Mouse (Mus musculus): ENCODE results near the gene Wnk4. TPM values are rescaled to one million over a fixed set of nuclear protein-coding genes. Genes with fewer than 3 reads are reported as not detected.
A peak's percentile ranks its signal among the peaks of the same experiment; 100 is the strongest.

The Wnk4 gene
- polyA plus RNA-seq, 2 experiments, result 5.3 to 6.4 TPM

- TF ChIP-seq EP300 (IDR thresholded peaks at IDR 0.05; ENCODE audit: low read depth) (0 out of 2 replicates have a peak, but pooled peaks have one; percentile 2), CTCF (IDR thresholded peaks at IDR 0.05; ENCODE audit: low read depth) (peak; percentile 98)
- DNase-seq (ENCODE audit: low read depth in 3 of 3, low spot score in 3 of 3) (peak; percentile 91 to 94 (median 93)), ATAC-seq (ENCODE audit: insufficient read depth) (peak; percentile 96)
- Histone ChIP-seq H3K27ac (peak within 1 kb of the TSS; percentile 56), H3K4me3 (ENCODE audit: insufficient read depth in 1 of 2, low read depth in 2 of 2, low read length in 2 of 2) (peak within 1 kb of the TSS; percentile 72 to 90), H3K9ac (replicated peaks) (peak within 1 kb of the TSS; percentile 94), H3K36me3 (replicated peaks; ENCODE audit: control insufficient read depth, insufficient read depth, low read depth) (peaks cover 29% of the 10 kb centered on the region), H3K9me3 (ENCODE audit: control insufficient read depth, low read length) (no peaks in the 10 kb centered on the region), H3K4me2 (ENCODE audit: low read depth) (peak within 1 kb of the TSS; percentile 73), H3K4me1 (replicated peaks; ENCODE audit: control insufficient read depth in 2 of 2, insufficient read depth in 2 of 2, low read length in 1 of 2) (peaks cover 12 to 16% of the 10 kb centered on the region in 2 experiments), H3K27me3 (ENCODE audit: control insufficient read depth, insufficient read depth, low read length) (no peaks in the 10 kb centered on the region)
- 6% methylated on average over 39 of the region's 39 CpGs for WGBS (ENCODE audit: insufficient replicate concordance)
Measured at GRCm38 (mm10) chr11:101302004-101302798, 41.8 kb downstream of the Wnk4 start, which contains the start of gene Becn1. Gene Becn1 (minus strand): TSS chr11:101302286.

- TF ChIP-seq CTCF (IDR thresholded peaks at IDR 0.05; ENCODE audit: low read depth) (no peak), EP300 (IDR thresholded peaks at IDR 0.05; ENCODE audit: low read depth) (no peak)
- Histone ChIP-seq H3K27ac (no peak overlapping the region), H3K4me3 (ENCODE audit: insufficient read depth in 1 of 2, low read depth in 2 of 2, low read length in 2 of 2) (no peak overlapping the region), H3K4me1 (replicated peaks; ENCODE audit: control insufficient read depth in 2 of 2, insufficient read depth in 2 of 2, low read length in 1 of 2) (peaks cover 0 to 5% of the 10 kb centered on the region in 2 experiments; a peak in 1 of 4 replicates), H3K36me3 (replicated peaks; ENCODE audit: control insufficient read depth, insufficient read depth, low read depth) (no peaks in the 10 kb centered on the region), H3K27me3 (ENCODE audit: control insufficient read depth, insufficient read depth, low read length) (no peaks in the 10 kb centered on the region), H3K4me2 (ENCODE audit: low read depth) (no peak overlapping the region), H3K9me3 (ENCODE audit: control insufficient read depth, low read length) (no peaks in the 10 kb centered on the region), H3K9ac (replicated peaks) (no peak overlapping the region)
- 32% methylated on average over 5 of the region's 5 CpGs for WGBS (ENCODE audit: insufficient replicate concordance)
- no peak for ATAC-seq (ENCODE audit: insufficient read depth)
- DNase-seq (ENCODE audit: low read depth in 3 of 3, low spot score in 3 of 3), result no peak
Measured at GRCm38 (mm10) chr11:101307744-101308143, 47.4 kb downstream of the Wnk4 start.

GRCm38 (mm10) chr11:101311083-101311482 is 50.7 kb downstream of the Wnk4 start:
- no peak overlapping the region for H3K4me2 ChIP-seq (ENCODE audit: low read depth)
- no peak for TF ChIP-seq CTCF (IDR thresholded peaks at IDR 0.05; ENCODE audit: low read depth)
- no peak for TF ChIP-seq EP300 (IDR thresholded peaks at IDR 0.05; ENCODE audit: low read depth)
- no peak overlapping the region for H3K4me3 ChIP-seq (ENCODE audit: insufficient read depth in 1 of 2, low read depth in 2 of 2, low read length in 2 of 2)
- no peaks in the 10 kb centered on the region for H3K36me3 ChIP-seq (replicated peaks; ENCODE audit: control insufficient read depth, insufficient read depth, low read depth)
- no peak overlapping the region for H3K9ac ChIP-seq (replicated peaks)
- 57% methylated on average over 3 of the region's 3 CpGs for WGBS (ENCODE audit: insufficient replicate concordance)
- H3K27me3 ChIP-seq (ENCODE audit: control insufficient read depth, insufficient read depth, low read length), result no peaks in the 10 kb centered on the region
- ATAC-seq (ENCODE audit: insufficient read depth) (no peak), DNase-seq (ENCODE audit: low read depth in 3 of 3, low spot score in 3 of 3) (no peak)
- peaks cover 18 to 20% of the 10 kb centered on the region in 2 experiments for H3K4me1 ChIP-seq (replicated peaks; ENCODE audit: control insufficient read depth in 2 of 2, insufficient read depth in 2 of 2, low read length in 1 of 2)
- H3K9me3 ChIP-seq (ENCODE audit: control insufficient read depth, low read length), result no peaks in the 10 kb centered on the region
- H3K27ac ChIP-seq, result no peak overlapping the region

GRCm38 (mm10) chr11:101312150-101312549 is 51.8 kb downstream of the Wnk4 start:
- Histone ChIP-seq H3K4me3 (ENCODE audit: insufficient read depth in 1 of 2, low read depth in 2 of 2, low read length in 2 of 2) (no peak overlapping the region), H3K4me2 (ENCODE audit: low read depth) (no peak overlapping the region), H3K4me1 (replicated peaks; ENCODE audit: control insufficient read depth in 2 of 2, insufficient read depth in 2 of 2, low read length in 1 of 2) (peaks cover 18 to 20% of the 10 kb centered on the region in 2 experiments), H3K9me3 (ENCODE audit: control insufficient read depth, low read length) (no peaks in the 10 kb centered on the region), H3K9ac (replicated peaks) (no peak overlapping the region), H3K27me3 (ENCODE audit: control insufficient read depth, insufficient read depth, low read length) (no peaks in the 10 kb centered on the region), H3K27ac (no peak overlapping the region), H3K36me3 (replicated peaks; ENCODE audit: control insufficient read depth, insufficient read depth, low read depth) (no peaks in the 10 kb centered on the region; the same call in 1 of the 2 replicates)
- TF ChIP-seq CTCF (IDR thresholded peaks at IDR 0.05; ENCODE audit: low read depth), result no peak
- TF ChIP-seq EP300 (IDR thresholded peaks at IDR 0.05; ENCODE audit: low read depth), result no peak
- WGBS (ENCODE audit: insufficient replicate concordance), result 55% methylated on average over 3 of the region's 3 CpGs
- no peak for DNase-seq (ENCODE audit: low read depth in 3 of 3, low spot score in 3 of 3)
- no peak for ATAC-seq (ENCODE audit: insufficient read depth)

GRCm38 (mm10) chr11:101314567-101314966 is 54.2 kb downstream of the Wnk4 start:
- Histone ChIP-seq H3K4me3 (ENCODE audit: insufficient read depth in 1 of 2, low read depth in 2 of 2, low read length in 2 of 2) (no peak overlapping the region), H3K9ac (replicated peaks) (peak overlapping the region; percentile 45), H3K27me3 (ENCODE audit: control insufficient read depth, insufficient read depth, low read length) (no peaks in the 10 kb centered on the region), H3K4me1 (replicated peaks; ENCODE audit: control insufficient read depth in 2 of 2, insufficient read depth in 2 of 2, low read length in 1 of 2) (peaks cover 23 to 27% of the 10 kb centered on the region in 2 experiments), H3K36me3 (replicated peaks; ENCODE audit: control insufficient read depth, insufficient read depth, low read depth) (peaks cover 22% of the 10 kb centered on the region), H3K27ac (peak overlapping the region; percentile 99), H3K9me3 (ENCODE audit: control insufficient read depth, low read length) (no peaks in the 10 kb centered on the region), H3K4me2 (ENCODE audit: low read depth) (peak overlapping the region; percentile 97)
- WGBS (ENCODE audit: insufficient replicate concordance), result 92% methylated on average over 1 of the region's 1 CpGs
- ATAC-seq (ENCODE audit: insufficient read depth), result no peak
- no peak for DNase-seq (ENCODE audit: low read depth in 3 of 3, low spot score in 3 of 3)
- TF ChIP-seq EP300 (IDR thresholded peaks at IDR 0.05; ENCODE audit: low read depth) (no peak), CTCF (IDR thresholded peaks at IDR 0.05; ENCODE audit: low read depth) (peak; percentile 44)

Data from liver, embryonic 14.5 days (tissue).